Mouse (Mus musculus) limb, embryonic 14.5 days (tissue): ENCODE measurements around the gene Miga1. TPM values are rescaled to one million over a fixed set of nuclear protein-coding genes. Genes with fewer than 3 reads are reported as not detected.

Experiments used
- ATAC-seq: fragments of 200-750 bp; cut with Nextera tagmentation; 2 replicates; pipeline ENCODE4 v1.8.0; 2017; ENCODE audit warnings: low read depth, moderate number of reproducible peaks, moderate TSS enrichment; ENCODE audit not compliant: low FRiP score
- DNase-seq: peaks from one replicate; pipeline ENCODE4 v3.0.0-alpha.2; 2015; ENCODE audit warnings: low spot score
- H3K27ac ChIP-seq: fragments of 300-500 bp; sonication (generic); replicated peaks from 2 replicates; pipeline ENCODE4 v1.5.1; 2014; ENCODE audit warnings: low read depth, mild to moderate bottlenecking, low read length, moderate library complexity, mixed read lengths
- H3K27me3 ChIP-seq: fragments of 300-500 bp; sonication (generic); 2 replicates; pipeline ENCODE4 v1.6.1; 2014; ENCODE audit warnings: low read length, mixed read lengths; ENCODE audit not compliant: control insufficient read depth, insufficient read depth
- H3K36me3 ChIP-seq: fragments of 300-500 bp; sonication (generic); 2 replicates; pipeline ENCODE4 v1.6.1; 2014; ENCODE audit warnings: mild to moderate bottlenecking, low read length, moderate library complexity, mixed read lengths; ENCODE audit not compliant: control insufficient read depth, insufficient read depth
- H3K4me1 ChIP-seq: fragments of 300-500 bp; sonication (generic); 2 replicates; pipeline ENCODE4 v1.6.1; 2014; ENCODE audit warnings: antibody characterized with exemption, low read length, mixed read lengths; ENCODE audit not compliant: control insufficient read depth, insufficient read depth
- H3K4me2 ChIP-seq: fragments of 300-500 bp; sonication (generic); replicated peaks from 2 replicates; pipeline ENCODE4 v1.6.1; 2014; ENCODE audit warnings: low read depth, mild to moderate bottlenecking, low read length, moderate library complexity; ENCODE audit not compliant: severe bottlenecking
- H3K4me3 ChIP-seq: fragments of 300-500 bp; sonication (generic); replicated peaks from 2 replicates; pipeline ENCODE4 v1.5.1; 2014; ENCODE audit warnings: low read length
- H3K9ac ChIP-seq: fragments of 300-500 bp; sonication (generic); 2 replicates; pipeline ENCODE4 v1.6.1; 2014; ENCODE audit warnings: mild to moderate bottlenecking, low read depth, low read length, moderate library complexity; ENCODE audit not compliant: severe bottlenecking
- H3K9me3 ChIP-seq: fragments of 300-500 bp; sonication (generic); 2 replicates; pipeline ENCODE4 v1.6.1; 2016; ENCODE audit warnings: low read length; ENCODE audit not compliant: control insufficient read depth
- POLR2A ChIP-seq: fragments of 200-500 bp; IDR thresholded peaks from 2 replicates; pipeline ENCODE4 v1.8.0; 2012; ENCODE audit warnings: inconsistent platforms, mild to moderate bottlenecking, moderate library complexity, borderline replicate concordance; ENCODE audit not compliant: insufficient read depth, insufficient read length; ENCODE audit errors: extremely low read depth
- WGBS: fragments of 180-500 bp; shearing (Covaris S2); extraction: QIAGEN DNeasy Blood & Tissue Kit; methylation state at CpG from one replicate; pipeline ENCODE4 v1.1.7; 2014; 5-methylcytosine and 5-hydroxymethylcytosine counted together
- polyA plus RNA-seq, 2 experiments: library from polyadenylated mRNA; depleted of rRNA in 1 of 2; stranded (reverse) in 1 of 2; unstranded in 1 of 2; fragments of >200 nt; fragmentation: Nextera tagmentation in 1 of 2; extraction: Ambion mirVana in 1 of 2; gene quantifications; 2 replicates each; pipeline versions ENCODE4 v1.2.1 to v1.2.3; 2012 to 2014

Gene Miga1
- polyA plus RNA-seq, 2 experiments: 18.0 to 19.8 TPM

- no peaks in the 10 kb centered on the region for H3K9me3 ChIP-seq
Measured at GRCm38 (mm10) chr3:152235805-152236204, 104.4 kb downstream of the Miga1 start.

GRCm38 (mm10) chr3:152235238-152235637 is 105.0 kb downstream of the Miga1 start:
- peaks cover 74% of the 10 kb centered on the region for H3K36me3 ChIP-seq
- H3K9ac ChIP-seq: no peak overlapping the region

More at GRCm38 (mm10) chr3:152235805-152236204, 104.4 kb downstream of the Miga1 start:
- peaks cover 74% of the 10 kb centered on the region for H3K36me3 ChIP-seq
- no peak for DNase-seq
- no peak for TF ChIP-seq POLR2A
- WGBS: 97% methylated on average over 1 of the region's 1 CpGs
- no peak for ATAC-seq
- H3K27me3 ChIP-seq: no peaks in the 10 kb centered on the region
- no peak overlapping the region for H3K9ac ChIP-seq
- no peak overlapping the region for H3K4me2 ChIP-seq
- H3K27ac ChIP-seq: no peak overlapping the region
- no peaks in the 10 kb centered on the region for H3K4me1 ChIP-seq
- H3K4me3 ChIP-seq: no peak overlapping the region

GRCm38 (mm10) chr3:152231333-152232100 is 108.7 kb downstream of the Miga1 start:
- 46% methylated on average over 6 of the region's 6 CpGs for WGBS
- no peaks in the 10 kb centered on the region for H3K9me3 ChIP-seq
- H3K9ac ChIP-seq: no peak overlapping the region
- TF ChIP-seq POLR2A: no peak
- DNase-seq (no peak), ATAC-seq (0 out of 2 replicates have a peak, but pooled peaks have one; percentile 54)
- no peak overlapping the region for H3K4me2 ChIP-seq
- H3K27ac ChIP-seq: no peak overlapping the region
- no peaks in the 10 kb centered on the region for H3K4me1 ChIP-seq
- no peaks in the 10 kb centered on the region for H3K27me3 ChIP-seq
- H3K4me3 ChIP-seq: no peak overlapping the region
- H3K36me3 ChIP-seq: peaks cover 81% of the 10 kb centered on the region

More at GRCm38 (mm10) chr3:152235238-152235637, 105.0 kb downstream of the Miga1 start:
- H3K4me1 ChIP-seq: no peaks in the 10 kb centered on the region
- ATAC-seq: no peak
- no peak overlapping the region for H3K27ac ChIP-seq
- no peaks in the 10 kb centered on the region for H3K27me3 ChIP-seq
- WGBS: 97% methylated on average over 1 of the region's 1 CpGs
- TF ChIP-seq POLR2A: no peak
- H3K4me2 ChIP-seq: no peak overlapping the region
- DNase-seq: no peak
- H3K9me3 ChIP-seq: no peaks in the 10 kb centered on the region
- H3K4me3 ChIP-seq: no peak overlapping the region

GRCm38 (mm10) chr3:152229271-152229670 is 110.9 kb downstream of the Miga1 start:
- WGBS: 92% methylated on average over 5 of the region's 5 CpGs

GRCm38 (mm10) chr3:152228843-152229242 is 111.4 kb downstream of the Miga1 start:
- H3K27ac ChIP-seq: no peak overlapping the region
- no peak overlapping the region for H3K4me2 ChIP-seq
- DNase-seq (no peak), ATAC-seq (no peak)
- no peaks in the 10 kb centered on the region for H3K4me1 ChIP-seq
- no peaks in the 10 kb centered on the region for H3K9me3 ChIP-seq
- 95% methylated on average over 7 of the region's 7 CpGs for WGBS
- H3K9ac ChIP-seq: no peak overlapping the region
- peaks cover 89% of the 10 kb centered on the region for H3K36me3 ChIP-seq
- no peak overlapping the region for H3K4me3 ChIP-seq
- no peaks in the 10 kb centered on the region for H3K27me3 ChIP-seq
- TF ChIP-seq POLR2A: no peak

More at GRCm38 (mm10) chr3:152229271-152229670, 110.9 kb downstream of the Miga1 start:
- Histone ChIP-seq H3K9me3 (no peaks in the 10 kb centered on the region), H3K9ac (no peak overlapping the region), H3K27me3 (no peaks in the 10 kb centered on the region), H3K4me2 (no peak overlapping the region), H3K4me3 (no peak overlapping the region), H3K4me1 (no peaks in the 10 kb centered on the region), H3K36me3 (peaks cover 88% of the 10 kb centered on the region), H3K27ac (no peak overlapping the region)
- no peak for TF ChIP-seq POLR2A
- ATAC-seq (no peak), DNase-seq (no peak)

- Histone ChIP-seq H3K36me3 (peaks cover 92% of the 10 kb centered on the region), H3K4me2 (no peak overlapping the region)
Measured at GRCm38 (mm10) chr3:152225906-152226305, 114.3 kb downstream of the Miga1 start.

More at GRCm38 (mm10) chr3:152225906-152226305, 114.3 kb downstream of the Miga1 start:
- Histone ChIP-seq H3K4me3 (no peak overlapping the region), H3K4me1 (no peaks in the 10 kb centered on the region), H3K9me3 (no peaks in the 10 kb centered on the region), H3K27me3 (no peaks in the 10 kb centered on the region), H3K9ac (no peak overlapping the region), H3K27ac (no peak overlapping the region)
- DNase-seq: no peak
- 87% methylated on average over 7 of the region's 7 CpGs for WGBS
- TF ChIP-seq POLR2A: no peak
- ATAC-seq: no peak
